Mouse (Mus musculus): ENCODE results near the gene Spata13. TPM values are rescaled to one million over a fixed set of nuclear protein-coding genes. Genes with fewer than 3 reads are reported as not detected.
A peak's percentile ranks its signal among the peaks of the same experiment; 100 is the strongest.

Spata13 gene
- polyA plus RNA-seq, 1 experiment = 4.8 TPM

- H3K4me1 ChIP-seq (ENCODE audit: control insufficient read depth) = peaks cover 74% of the 10 kb centered on the region
- H3K27me3 ChIP-seq (ENCODE audit: control insufficient read depth) = peaks cover 55% of the 10 kb centered on the region
- TF ChIP-seq GATA1 (IDR thresholded peaks at IDR 0.05; ENCODE audit: low read length) (no peak), TAL1 (IDR thresholded peaks at IDR 0.05; ENCODE audit: low read length) (no peak)
Observed at GRCm38 (mm10) chr14:60635911-60636607, 2.3 kb downstream of the Spata13 start.

DNA sequence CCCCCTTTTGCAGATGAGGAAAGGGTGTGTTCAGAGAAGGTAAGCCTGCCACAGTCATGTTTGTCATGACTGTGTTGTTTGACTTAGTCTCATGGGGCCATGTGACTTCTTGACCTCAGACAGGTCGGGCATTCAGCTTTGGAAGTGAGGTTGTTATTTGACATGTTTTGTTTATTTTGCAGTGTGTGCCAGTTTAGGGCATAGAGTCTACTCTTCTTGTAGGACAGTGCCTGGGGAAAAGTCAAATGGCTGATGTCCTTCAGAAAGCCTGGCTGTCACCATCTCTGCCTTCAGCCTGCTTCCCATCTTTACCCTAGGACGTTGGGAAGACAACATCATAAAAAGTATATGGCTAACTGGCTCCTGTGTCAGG lies 2.8 kb downstream of the Spata13 start:
- H3K4me3 ChIP-seq (replicated peaks) = peak overlapping the region; percentile 85
- no peak for TF ChIP-seq TAL1 (IDR thresholded peaks at IDR 0.05; ENCODE audit: low read length)
- TF ChIP-seq GATA1 (IDR thresholded peaks at IDR 0.05; ENCODE audit: low read length) = no peak
- H3K4me1 ChIP-seq (ENCODE audit: control insufficient read depth) = peaks cover 79% of the 10 kb centered on the region
- peaks cover 49% of the 10 kb centered on the region for H3K27me3 ChIP-seq (ENCODE audit: control insufficient read depth)
- peaks cover 53% of the 10 kb centered on the region for H3K36me3 ChIP-seq (ENCODE audit: control insufficient read depth)
- no peaks in the 10 kb centered on the region for H3K9me3 ChIP-seq (ENCODE audit: control insufficient read depth, low read length)

More at GRCm38 (mm10) chr14:60635911-60636607, 2.3 kb downstream of the Spata13 start:
- Histone ChIP-seq H3K9me3 (ENCODE audit: control insufficient read depth, low read length) (no peaks in the 10 kb centered on the region), H3K36me3 (ENCODE audit: control insufficient read depth) (peaks cover 48% of the 10 kb centered on the region), H3K4me3 (replicated peaks) (peak overlapping the region; percentile 85)

GRCm38 (mm10) chr14:60636996-60637395 lies 3.2 kb downstream of the Spata13 start:
- Histone ChIP-seq H3K4me3 (replicated peaks) (peak overlapping the region; percentile 85), H3K27me3 (ENCODE audit: control insufficient read depth) (peaks cover 45% of the 10 kb centered on the region), H3K36me3 (ENCODE audit: control insufficient read depth) (peaks cover 57% of the 10 kb centered on the region), H3K9me3 (ENCODE audit: control insufficient read depth, low read length) (no peaks in the 10 kb centered on the region), H3K4me1 (ENCODE audit: control insufficient read depth) (peaks cover 82% of the 10 kb centered on the region)
- no peak for TF ChIP-seq TAL1 (IDR thresholded peaks at IDR 0.05; ENCODE audit: low read length)
- no peak for TF ChIP-seq GATA1 (IDR thresholded peaks at IDR 0.05; ENCODE audit: low read length)

GRCm38 (mm10) chr14:60638159-60638558 lies 4.4 kb downstream of the Spata13 start:
- peaks cover 34% of the 10 kb centered on the region for H3K27me3 ChIP-seq (ENCODE audit: control insufficient read depth)
- H3K4me3 ChIP-seq (replicated peaks) = no peak overlapping the region
- H3K9me3 ChIP-seq (ENCODE audit: control insufficient read depth, low read length) = no peaks in the 10 kb centered on the region
- peaks cover 86% of the 10 kb centered on the region for H3K4me1 ChIP-seq (ENCODE audit: control insufficient read depth)
- TF ChIP-seq TAL1 (IDR thresholded peaks at IDR 0.05; ENCODE audit: low read length) = no peak
- no peak for TF ChIP-seq GATA1 (IDR thresholded peaks at IDR 0.05; ENCODE audit: low read length)
- peaks cover 65% of the 10 kb centered on the region for H3K36me3 ChIP-seq (ENCODE audit: control insufficient read depth)

DNA sequence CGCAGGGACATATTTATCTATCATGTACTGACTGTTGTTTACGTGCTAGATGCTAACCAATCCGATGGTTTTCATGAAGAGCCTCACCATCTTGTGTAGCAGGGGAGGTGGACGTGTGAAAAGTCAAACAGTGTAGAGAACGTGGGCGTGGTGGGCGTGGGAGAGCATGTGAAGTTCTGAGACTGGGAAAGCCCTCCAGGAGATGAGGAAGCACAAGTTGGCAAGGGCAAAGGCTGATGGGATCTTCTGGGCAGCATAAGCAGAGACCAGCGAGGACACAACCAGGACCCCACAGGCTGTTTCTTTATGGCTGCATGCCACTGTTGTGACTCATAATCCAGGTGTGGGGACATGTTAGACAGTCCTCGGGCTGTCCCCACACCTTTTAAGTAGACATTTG lies 5.4 kb downstream of the Spata13 start:
- H3K9me3 ChIP-seq (ENCODE audit: control insufficient read depth, low read length) = no peaks in the 10 kb centered on the region
- peaks cover 73% of the 10 kb centered on the region for H3K36me3 ChIP-seq (ENCODE audit: control insufficient read depth)
- TF ChIP-seq GATA1 (IDR thresholded peaks at IDR 0.05; ENCODE audit: low read length) (no peak), TAL1 (IDR thresholded peaks at IDR 0.05; ENCODE audit: low read length) (no peak)
- peak overlapping the region; percentile 12 for H3K4me3 ChIP-seq (replicated peaks)
- H3K27me3 ChIP-seq (ENCODE audit: control insufficient read depth) = peaks cover 23% of the 10 kb centered on the region
- H3K4me1 ChIP-seq (ENCODE audit: control insufficient read depth) = peaks cover 81% of the 10 kb centered on the region

- Histone ChIP-seq H3K4me1 (ENCODE audit: control insufficient read depth) (peaks cover 80% of the 10 kb centered on the region), H3K27me3 (ENCODE audit: control insufficient read depth) (peaks cover 7% of the 10 kb centered on the region), H3K9me3 (ENCODE audit: control insufficient read depth, low read length) (peaks cover 3% of the 10 kb centered on the region; the same call in 1 of the 2 replicates), H3K4me3 (replicated peaks) (no peak overlapping the region), H3K36me3 (ENCODE audit: control insufficient read depth) (peaks cover 90% of the 10 kb centered on the region)
- TF ChIP-seq TAL1 (IDR thresholded peaks at IDR 0.05; ENCODE audit: low read length) (no peak), GATA1 (IDR thresholded peaks at IDR 0.05; ENCODE audit: low read length) (no peak)
Observed at GRCm38 (mm10) chr14:60641120-60641519, 7.3 kb downstream of the Spata13 start.

DNA sequence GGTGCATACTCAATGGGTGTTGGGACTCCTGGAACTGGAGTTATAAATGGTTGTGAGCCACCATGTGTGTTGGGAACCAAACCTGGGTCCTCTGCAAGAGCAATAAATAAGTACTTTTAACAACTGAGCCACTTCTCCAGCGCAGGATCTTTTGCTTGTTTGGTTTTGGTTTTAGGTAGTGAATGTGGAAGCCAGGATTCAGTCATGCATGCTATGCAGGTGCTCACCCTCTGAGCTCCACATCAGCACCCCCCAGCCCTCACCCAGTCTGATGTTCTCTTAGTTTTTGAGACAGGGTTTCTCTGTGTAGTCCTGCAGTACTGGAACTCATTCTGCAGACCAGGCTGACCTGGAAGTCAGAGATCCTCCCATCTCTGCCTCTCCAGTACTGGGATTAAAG lies 8.3 kb downstream of the Spata13 start:
- no peaks in the 10 kb centered on the region for H3K27me3 ChIP-seq (ENCODE audit: control insufficient read depth)
- H3K4me1 ChIP-seq (ENCODE audit: control insufficient read depth) = peaks cover 76% of the 10 kb centered on the region
- H3K4me3 ChIP-seq (replicated peaks) = no peak overlapping the region
- TF ChIP-seq GATA1 (IDR thresholded peaks at IDR 0.05; ENCODE audit: low read length) = no peak
- peaks cover 3% of the 10 kb centered on the region; the same call in 1 of the 2 replicates for H3K9me3 ChIP-seq (ENCODE audit: control insufficient read depth, low read length)
- peaks cover 87% of the 10 kb centered on the region for H3K36me3 ChIP-seq (ENCODE audit: control insufficient read depth)

GRCm38 (mm10) chr14:60643098-60643870 lies 9.5 kb downstream of the Spata13 start:
- H3K4me1 ChIP-seq (ENCODE audit: control insufficient read depth) = peaks cover 75% of the 10 kb centered on the region
- H3K4me3 ChIP-seq (replicated peaks) = no peak overlapping the region
- H3K36me3 ChIP-seq (ENCODE audit: control insufficient read depth) = peaks cover 87% of the 10 kb centered on the region
- H3K9me3 ChIP-seq (ENCODE audit: control insufficient read depth, low read length) = peaks cover 3% of the 10 kb centered on the region; the same call in 1 of the 2 replicates
- TF ChIP-seq GATA1 (IDR thresholded peaks at IDR 0.05; ENCODE audit: low read length) = no peak
- no peak for TF ChIP-seq TAL1 (IDR thresholded peaks at IDR 0.05; ENCODE audit: low read length)
- no peaks in the 10 kb centered on the region for H3K27me3 ChIP-seq (ENCODE audit: control insufficient read depth)

GRCm38 (mm10) chr14:60646373-60646772 lies 12.6 kb downstream of the Spata13 start:
- Histone ChIP-seq H3K4me3 (replicated peaks) (no peak overlapping the region), H3K4me1 (ENCODE audit: control insufficient read depth) (peaks cover 78% of the 10 kb centered on the region), H3K9me3 (ENCODE audit: control insufficient read depth, low read length) (peaks cover 3% of the 10 kb centered on the region; the same call in 1 of the 2 replicates), H3K36me3 (ENCODE audit: control insufficient read depth) (peaks cover 88% of the 10 kb centered on the region), H3K27me3 (ENCODE audit: control insufficient read depth) (no peaks in the 10 kb centered on the region)
- no peak for TF ChIP-seq GATA1 (IDR thresholded peaks at IDR 0.05; ENCODE audit: low read length)
- TF ChIP-seq TAL1 (IDR thresholded peaks at IDR 0.05; ENCODE audit: low read length) = no peak

Data from erythroblast, embryonic 14.5 days (primary cell).